Mouse (Mus musculus) liver, postnatal 0 days (tissue): ENCODE data around the gene Vmn1r4. TPM values are rescaled to one million over a fixed set of nuclear protein-coding genes. Genes with fewer than 3 reads are reported as not detected.

Experiments
- ATAC-seq: fragments of 200-750 bp; cut with Nextera tagmentation; 2 replicates; pipeline ENCODE4 v1.8.0; 2017; ENCODE audit warnings: mild to moderate bottlenecking, moderate library complexity
- DNase-seq: peaks from one replicate; pipeline ENCODE4 v3.0.0-alpha.2; 2016
- H3K27ac ChIP-seq: fragments of 300-500 bp; sonication (generic); 2 replicates; pipeline ENCODE4 v1.5.1; 2014; ENCODE audit warnings: antibody characterized with exemption, moderate library complexity, mild to moderate bottlenecking, low read depth
- H3K27me3 ChIP-seq: fragments of 300-500 bp; sonication (generic); 2 replicates; pipeline ENCODE4 v1.6.1; 2014; ENCODE audit warnings: low read length, control low read depth, mixed read lengths; ENCODE audit not compliant: insufficient read depth
- H3K36me3 ChIP-seq: fragments of 300-500 bp; sonication (generic); replicated peaks from 2 replicates; pipeline ENCODE4 v1.6.1; 2014; ENCODE audit warnings: mild to moderate bottlenecking, control low read depth, low read length, moderate library complexity, mixed read lengths; ENCODE audit not compliant: insufficient read depth
- H3K4me1 ChIP-seq: fragments of 300-500 bp; sonication (generic); 2 replicates; pipeline ENCODE4 v1.6.1; 2014; ENCODE audit warnings: antibody characterized with exemption, mild to moderate bottlenecking, control low read depth; ENCODE audit not compliant: insufficient read depth
- H3K4me2 ChIP-seq: fragments of 300-500 bp; sonication (generic); 2 replicates; pipeline ENCODE4 v1.6.1; 2014; ENCODE audit warnings: low read depth, mild to moderate bottlenecking, low read length, moderate library complexity, mixed read lengths
- H3K4me3 ChIP-seq: fragments of 300-500 bp; sonication (generic); 2 replicates; pipeline ENCODE4 v1.5.1; 2014; ENCODE audit warnings: low read depth, low read length
- H3K9ac ChIP-seq: fragments of 300-500 bp; sonication (generic); replicated peaks from 2 replicates; pipeline ENCODE4 v1.6.1; 2014; ENCODE audit warnings: mild to moderate bottlenecking, moderate library complexity
- H3K9me3 ChIP-seq: fragments of 300-500 bp; sonication (generic); 2 replicates; pipeline ENCODE4 v1.6.1; 2016; ENCODE audit warnings: mild to moderate bottlenecking, control low read depth, low read length, mixed read lengths
- CTCF ChIP-seq: sonication (generic); IDR thresholded peaks from 2 replicates; pipeline ENCODE4 v1.5.1; 2016; ENCODE audit warnings: antibody characterized with exemption, low read depth
- EP300 ChIP-seq: IDR thresholded peaks from 2 replicates; pipeline ENCODE4 v1.6.1; 2016; ENCODE audit warnings: antibody characterized with exemption, low read depth, mild to moderate bottlenecking
- WGBS: fragments of 180-500 bp; shearing (Covaris S2); extraction: QIAGEN DNeasy Blood & Tissue Kit; methylation state at CpG from one replicate; pipeline ENCODE4 v1.1.7; 2014; ENCODE audit not compliant: insufficient replicate concordance; 5-methylcytosine and 5-hydroxymethylcytosine counted together
- polyA plus RNA-seq: library from polyadenylated mRNA; unstranded; fragments of >200 nt; fragmentation: Nextera tagmentation; extraction: Ambion mirVana; gene quantifications from 2 replicates; pipeline ENCODE4 v1.2.1, GENCODE M21; 2015

The Vmn1r4 gene
- 0.25 and 0.26 TPM in 2 replicates for polyA plus RNA-seq

- Histone ChIP-seq H3K4me1 (peaks cover 22% of the 10 kb centered on the region), H3K9ac (peak within 1 kb of the TSS; percentile 83), H3K4me3 (peak within 1 kb of the TSS; percentile 88), H3K27ac (peak within 1 kb of the TSS; percentile 93), H3K36me3 (no peaks in the 10 kb centered on the region), H3K4me2 (peak within 1 kb of the TSS; percentile 71), H3K27me3 (no peaks in the 10 kb centered on the region), H3K9me3 (no peaks in the 10 kb centered on the region)
- WGBS, result 4% methylated on average over 56 of the region's 64 CpGs
- ATAC-seq (peak; percentile 93), DNase-seq (peak; percentile 97)
- TF ChIP-seq EP300 (peak; percentile 78), CTCF (no peak)
These were observed at the start of gene Vmn1r4, which contains the start of gene Nt5c3 for GRCm38 (mm10) chr6:56923726-56924707. TSS of gene Vmn1r4 (plus strand) at chr6:56924015. TSS of gene Nt5c3 (minus strand) at chr6:56923932.

DNA sequence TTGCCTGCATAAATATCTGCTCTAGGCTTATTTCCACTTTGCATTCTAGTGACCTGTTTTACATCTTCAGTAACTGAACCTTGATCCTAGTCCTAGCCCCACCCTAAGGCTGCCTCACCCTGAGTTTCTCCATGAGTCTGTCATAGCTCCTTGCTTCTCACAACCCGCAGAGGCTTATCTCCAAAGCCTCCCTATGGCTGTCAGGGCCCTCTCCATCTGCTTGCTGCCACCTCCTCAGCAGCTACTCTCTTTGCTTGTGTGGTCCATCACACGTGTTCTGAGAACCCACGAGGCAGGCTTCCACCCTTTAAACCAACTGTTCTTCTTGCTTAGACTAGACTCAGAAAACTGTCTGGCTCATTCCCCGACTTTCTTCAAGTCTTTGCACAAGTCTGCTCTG is 46.9 kb upstream of the Vmn1r4 start:
- TF ChIP-seq CTCF (no peak), EP300 (no peak)
- Histone ChIP-seq H3K4me3 (no peak overlapping the region), H3K27ac (no peak overlapping the region), H3K36me3 (peaks cover 23% of the 10 kb centered on the region), H3K4me2 (no peak overlapping the region), H3K27me3 (no peaks in the 10 kb centered on the region), H3K9me3 (no peaks in the 10 kb centered on the region), H3K9ac (no peak overlapping the region), H3K4me1 (peaks cover 6% of the 10 kb centered on the region; the same call in 1 of the 2 replicates)
- 67% methylated on average over 4 of the region's 4 CpGs for WGBS
- DNase-seq, result no peak
- ATAC-seq, result no peak

DNA sequence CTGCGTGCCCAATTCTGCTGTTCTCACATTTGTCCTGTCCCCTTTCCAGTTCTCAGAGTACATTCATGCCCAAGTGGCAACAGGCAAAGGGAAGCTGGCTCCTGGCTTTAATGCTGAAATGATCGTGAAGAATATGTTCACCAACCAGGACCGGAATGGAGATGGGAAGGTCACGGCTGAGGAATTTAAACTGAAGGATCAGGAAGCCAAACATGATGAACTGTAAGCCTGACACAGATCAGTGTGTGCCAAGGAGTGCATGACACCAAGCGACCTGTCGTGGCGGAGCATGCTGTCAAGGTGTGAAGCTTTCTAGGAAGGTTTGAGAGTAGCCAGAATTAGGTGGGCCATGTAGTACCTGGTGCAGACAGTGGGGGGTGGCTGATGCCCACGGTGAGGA is 45.8 kb upstream of the Vmn1r4 start:
- H3K4me3 ChIP-seq, result no peak overlapping the region
- no peak overlapping the region for H3K9ac ChIP-seq
- H3K27me3 ChIP-seq, result no peaks in the 10 kb centered on the region
- no peak overlapping the region for H3K27ac ChIP-seq
- DNase-seq, result no peak
- H3K4me1 ChIP-seq, result peaks cover 6% of the 10 kb centered on the region; the same call in 1 of the 2 replicates
- H3K4me2 ChIP-seq, result no peak overlapping the region
- peaks cover 33% of the 10 kb centered on the region for H3K36me3 ChIP-seq
- ATAC-seq, result no peak
- no peaks in the 10 kb centered on the region for H3K9me3 ChIP-seq
- TF ChIP-seq EP300, result no peak
- TF ChIP-seq CTCF, result peak; percentile 49
- 89% methylated on average over 8 of the region's 8 CpGs for WGBS

DNA sequence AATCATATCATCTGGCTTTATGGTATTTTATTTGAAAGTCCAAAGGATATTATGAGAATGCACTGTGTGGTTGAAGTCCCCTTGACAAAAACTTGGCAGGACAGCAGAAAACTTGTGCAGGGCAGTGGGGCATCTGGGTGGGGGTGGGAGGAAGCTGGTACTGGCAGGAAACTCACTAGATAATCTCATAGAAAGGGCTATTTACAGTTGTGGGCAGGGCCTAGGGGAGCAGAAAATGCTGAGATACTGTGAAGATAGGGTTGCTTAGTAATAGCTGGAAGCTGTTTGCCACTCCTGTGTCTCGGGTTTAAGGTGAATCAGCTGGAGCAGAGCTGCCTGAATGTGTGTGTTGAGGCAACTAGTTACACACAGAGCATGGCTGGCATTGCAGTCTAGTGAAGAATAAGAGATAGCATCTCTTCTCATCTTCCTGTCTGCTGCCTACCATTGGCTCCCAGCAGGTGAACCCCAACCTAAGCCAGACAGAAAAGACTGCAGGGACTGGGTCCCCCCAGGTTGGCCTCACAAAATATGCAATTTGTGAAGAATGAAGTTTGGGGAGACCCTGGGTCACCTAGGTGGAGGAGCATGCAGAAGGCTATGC is 44.4 kb upstream of the Vmn1r4 start:
- Histone ChIP-seq H3K4me1 (peaks cover 6% of the 10 kb centered on the region; the same call in 1 of the 2 replicates), H3K36me3 (peaks cover 47% of the 10 kb centered on the region), H3K4me3 (no peak overlapping the region), H3K27ac (no peak overlapping the region), H3K4me2 (no peak overlapping the region), H3K9me3 (no peaks in the 10 kb centered on the region), H3K27me3 (no peaks in the 10 kb centered on the region), H3K9ac (no peak overlapping the region)
- TF ChIP-seq EP300 (no peak), CTCF (no peak)
- DNase-seq (no peak), ATAC-seq (peak; percentile 28)
- WGBS, result 6% methylated on average over 1 of the region's 1 CpGs

GRCm38 (mm10) chr6:56888561-56888960 is 35.3 kb upstream of the Vmn1r4 start:
- ATAC-seq (no peak), DNase-seq (no peak)
- Histone ChIP-seq H3K4me3 (no peak overlapping the region), H3K9me3 (no peaks in the 10 kb centered on the region), H3K4me2 (no peak overlapping the region), H3K27ac (no peak overlapping the region), H3K27me3 (no peaks in the 10 kb centered on the region), H3K9ac (no peak overlapping the region), H3K36me3 (peaks cover 77% of the 10 kb centered on the region), H3K4me1 (no peaks in the 10 kb centered on the region)
- TF ChIP-seq EP300 (no peak), CTCF (no peak)
- 92% methylated on average over 6 of the region's 6 CpGs for WGBS

GRCm38 (mm10) chr6:56890762-56891161 is 33.1 kb upstream of the Vmn1r4 start:
- H3K9me3 ChIP-seq, result no peaks in the 10 kb centered on the region
- H3K27ac ChIP-seq, result no peak overlapping the region
- WGBS, result 84% methylated on average over 2 of the region's 2 CpGs
- H3K4me3 ChIP-seq, result no peak overlapping the region
- no peak overlapping the region for H3K4me2 ChIP-seq
- 0 out of 2 replicates have a peak, but pooled peaks cover 2% of the 10 kb centered on the region for H3K4me1 ChIP-seq
- TF ChIP-seq EP300, result no peak
- TF ChIP-seq CTCF, result no peak
- ATAC-seq, result no peak
- peaks cover 60% of the 10 kb centered on the region for H3K36me3 ChIP-seq
- no peaks in the 10 kb centered on the region for H3K27me3 ChIP-seq
- DNase-seq, result no peak
- no peak overlapping the region for H3K9ac ChIP-seq
